Mouse (Mus musculus): ENCODE results near the gene Gadl1. TPM values are rescaled to one million over a fixed set of nuclear protein-coding genes. Genes with fewer than 3 reads are reported as not detected.

The Gadl1 gene
- polyA plus RNA-seq, 1 experiment = not detected

DNA sequence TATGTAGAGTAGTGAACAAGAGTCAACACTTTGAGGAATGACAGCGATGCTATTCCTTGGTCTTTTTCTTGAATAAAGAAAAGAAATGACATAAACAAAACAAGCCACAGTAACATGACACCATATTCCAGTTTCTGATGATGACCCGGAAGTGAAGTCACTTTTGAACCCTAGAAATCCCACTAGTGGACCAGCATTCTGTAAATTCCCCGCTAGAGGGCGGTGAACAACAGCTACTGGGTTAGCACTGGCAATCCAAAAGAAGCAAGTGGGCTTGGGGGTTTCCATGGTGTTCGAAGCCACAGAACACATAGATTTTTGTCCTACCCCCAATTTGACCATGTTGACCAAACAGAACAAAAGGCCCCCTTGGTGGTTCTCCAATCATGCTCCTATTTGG, 178.6 kb downstream of the Gadl1 start:
- no peak for DNase-seq (ENCODE audit: low read depth)

DNA sequence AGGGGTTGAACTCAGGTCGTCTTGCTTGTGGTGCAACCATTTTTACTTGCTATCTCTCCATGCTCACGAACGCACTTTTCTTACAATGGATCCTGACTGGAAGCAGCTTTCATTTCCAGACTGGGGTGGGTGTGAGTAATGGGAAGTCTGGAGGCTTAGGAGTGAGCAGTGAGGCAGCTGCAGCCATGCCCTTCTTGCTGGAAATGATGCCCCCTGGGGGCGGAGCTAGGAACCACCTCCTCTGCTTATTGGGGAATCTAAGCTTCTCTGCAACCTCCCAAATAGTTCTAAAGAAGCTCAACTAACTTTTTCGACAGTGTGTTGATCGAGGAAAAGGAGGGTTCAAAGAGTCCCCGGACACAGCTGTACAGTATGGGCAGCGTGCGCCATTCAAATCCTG, 179.7 kb downstream of the Gadl1 start:
- no peak for DNase-seq (ENCODE audit: low read depth)

DNA sequence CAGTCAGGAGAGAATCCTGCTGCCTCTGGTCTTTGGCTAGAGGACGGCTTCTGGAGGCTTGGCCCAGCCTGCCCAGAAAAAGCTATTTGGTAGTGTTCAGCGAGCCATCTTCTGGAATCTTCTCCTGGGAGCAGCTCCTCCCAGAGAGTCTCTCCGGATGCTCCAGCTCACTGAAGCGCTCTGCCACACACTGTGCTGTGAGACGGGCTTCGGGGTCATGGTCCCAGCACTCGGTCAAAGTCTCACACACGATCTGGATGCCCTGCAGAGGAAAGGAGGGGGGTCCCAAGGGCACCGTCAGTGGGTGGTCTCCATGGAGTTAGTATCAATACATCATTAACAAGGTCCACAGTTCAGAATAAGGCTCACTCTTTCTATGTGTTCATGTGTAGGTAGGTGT, 181.0 kb downstream of the Gadl1 start:
- DNase-seq (ENCODE audit: low read depth) = no peak

DNA sequence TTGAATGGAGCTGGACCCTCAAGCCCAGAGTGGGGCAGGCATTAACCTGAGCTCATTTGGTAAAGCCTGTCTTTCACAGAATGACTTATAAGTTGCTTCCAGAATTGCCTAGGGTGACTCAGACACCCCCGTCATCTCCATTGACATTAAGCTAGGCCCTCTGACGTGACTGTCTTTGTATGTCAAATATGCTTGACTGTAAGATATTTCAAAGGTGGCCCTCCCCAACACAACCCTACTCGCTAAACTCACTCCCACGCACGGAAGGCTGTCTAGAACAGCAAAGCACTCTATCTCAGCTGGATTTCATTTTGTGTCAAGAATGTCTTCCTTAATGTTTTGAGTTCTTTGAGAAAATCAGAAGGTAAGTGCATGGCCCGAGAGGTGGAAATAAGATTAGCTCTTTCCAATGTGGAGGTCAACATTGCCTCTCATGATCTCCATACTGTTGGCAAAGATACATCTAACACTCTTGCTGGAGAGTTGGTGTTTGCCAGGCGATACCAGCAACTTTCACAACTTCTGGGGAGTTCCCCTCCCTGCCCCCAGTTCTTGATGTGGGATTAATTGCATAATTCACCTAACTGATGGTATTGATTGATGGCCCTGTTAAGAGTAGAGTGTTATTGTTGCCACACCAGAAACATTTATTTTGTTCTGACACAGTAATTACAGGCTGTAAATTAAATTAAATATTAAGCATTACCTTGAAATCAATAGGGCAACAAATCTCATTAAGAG, 182.0 kb downstream of the Gadl1 start:
- DNase-seq (ENCODE audit: low read depth) = no peak

DNA sequence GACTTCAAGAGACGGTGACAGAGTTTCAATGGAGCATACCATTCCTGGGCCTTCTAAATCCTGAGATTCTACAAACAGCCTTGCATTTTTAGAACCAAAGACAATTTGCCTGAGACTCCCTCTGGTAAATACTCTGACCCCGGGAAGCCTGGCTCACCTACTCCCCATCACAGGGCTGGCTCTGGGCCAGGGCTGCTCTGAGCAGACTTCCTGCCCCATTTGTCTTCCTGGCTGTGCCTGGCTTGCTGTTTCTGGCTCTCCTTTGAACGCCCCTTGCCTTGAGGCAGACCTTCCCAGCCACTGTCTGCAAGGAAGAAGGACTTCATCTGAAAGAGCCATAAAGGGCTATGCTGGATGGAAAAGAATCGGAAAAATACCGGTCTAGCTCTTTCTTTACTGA, 182.7 kb downstream of the Gadl1 start:
- DNase-seq (ENCODE audit: low read depth) = no peak

DNA sequence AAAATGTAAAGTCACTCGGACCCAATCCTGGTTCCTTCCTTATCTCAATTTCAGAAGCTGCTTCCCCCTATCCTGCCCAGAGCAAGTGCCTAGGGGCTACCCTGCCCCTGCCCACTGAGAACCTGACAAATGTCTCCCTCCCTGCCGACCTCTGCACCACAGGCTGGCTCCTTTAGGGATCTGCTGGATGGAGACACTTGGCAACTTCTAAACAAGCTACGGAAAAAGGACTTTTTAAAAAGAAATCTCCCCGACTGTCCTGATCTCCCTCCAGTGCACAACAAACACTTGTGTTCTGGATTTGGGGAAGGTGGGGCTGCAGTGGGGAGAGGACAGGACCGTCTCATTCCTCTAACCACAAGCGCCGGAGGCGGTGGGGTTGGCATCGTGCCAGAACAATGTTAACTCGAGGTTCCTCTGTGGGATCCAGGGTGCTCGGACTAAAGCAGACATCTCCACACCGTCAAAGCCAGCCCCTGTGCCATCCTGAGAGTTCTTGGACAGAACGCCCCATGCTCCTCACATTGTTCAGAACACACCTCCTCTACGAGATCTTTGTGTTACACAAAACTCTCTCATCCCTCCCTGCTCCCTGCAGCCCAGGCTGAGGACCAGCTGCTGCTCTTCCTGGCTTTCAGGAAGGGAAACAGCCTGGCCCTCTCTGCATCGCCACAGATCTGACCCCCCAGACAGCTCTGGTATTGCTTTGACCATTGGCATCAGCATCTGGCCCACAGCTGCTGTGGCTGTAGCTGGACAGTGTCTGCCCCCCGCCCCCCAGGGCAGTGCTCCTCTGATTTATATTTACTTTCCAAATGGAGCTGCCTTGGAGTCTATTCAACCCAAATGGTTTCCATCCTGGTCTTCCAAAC, 189.7 kb downstream of the Gadl1 start:
- no peak for DNase-seq (ENCODE audit: low read depth)

DNA sequence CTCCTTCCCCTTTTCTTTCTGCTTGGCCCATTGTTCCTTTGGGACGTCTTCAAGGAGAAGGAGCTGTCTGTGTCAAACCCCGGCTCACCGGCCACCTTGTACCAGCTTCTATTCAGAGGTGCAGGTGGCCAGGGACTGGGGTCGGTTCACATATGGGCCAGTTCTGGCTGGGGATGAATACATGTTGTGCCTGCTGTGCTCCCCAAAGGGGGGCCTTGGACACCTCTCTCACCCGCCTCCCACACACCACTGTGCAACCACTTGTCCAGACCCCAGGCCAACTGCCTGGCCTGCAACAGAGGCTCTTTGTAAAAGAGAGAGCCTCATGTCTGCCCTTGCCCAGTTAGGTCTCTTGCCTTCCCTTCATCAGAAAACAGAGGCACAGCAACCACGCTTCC, 190.3 kb downstream of the Gadl1 start:
- DNase-seq (ENCODE audit: low read depth) = no peak

DNA sequence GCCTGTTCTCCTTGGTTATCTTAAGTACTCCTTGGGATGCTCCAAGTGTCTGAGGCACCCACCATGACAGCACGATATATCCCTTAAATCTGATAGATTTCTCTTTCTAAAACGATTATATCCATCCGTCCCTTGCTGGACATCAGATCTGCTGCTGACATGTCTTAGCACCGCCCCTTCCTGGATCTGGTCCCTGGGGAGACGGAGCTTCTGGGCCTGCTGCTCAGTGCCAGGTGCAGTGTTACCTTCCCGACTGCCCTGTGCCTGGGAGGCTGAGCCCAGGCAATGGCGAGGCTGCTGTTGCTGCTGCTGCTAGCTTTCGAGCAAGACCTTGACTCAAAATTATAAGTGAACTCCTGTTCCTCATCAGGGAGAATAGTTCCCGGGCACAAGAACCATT, 190.8 kb downstream of the Gadl1 start:
- no peak for DNase-seq (ENCODE audit: low read depth)

DNA sequence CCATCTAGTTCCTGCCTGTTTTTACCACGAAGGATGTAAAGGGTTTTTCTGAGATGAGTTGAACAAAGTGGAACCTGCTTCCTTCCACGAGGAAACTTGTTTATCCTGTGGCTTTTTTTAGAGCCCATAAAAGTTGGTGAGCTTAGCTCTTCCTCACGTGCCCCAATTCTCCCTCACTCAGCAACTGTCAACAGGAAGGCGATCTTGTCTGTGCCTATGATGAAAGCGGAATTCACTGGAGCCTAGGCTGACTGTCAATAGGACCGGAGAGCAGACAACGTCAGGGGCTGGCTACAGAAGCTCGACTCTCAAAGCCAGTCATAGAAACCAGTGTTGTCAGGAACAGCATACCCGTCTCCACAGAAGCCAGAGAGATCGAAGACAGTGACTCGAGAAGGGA, 192.6 kb downstream of the Gadl1 start:
- DNase-seq (ENCODE audit: low read depth) = no peak

DNA sequence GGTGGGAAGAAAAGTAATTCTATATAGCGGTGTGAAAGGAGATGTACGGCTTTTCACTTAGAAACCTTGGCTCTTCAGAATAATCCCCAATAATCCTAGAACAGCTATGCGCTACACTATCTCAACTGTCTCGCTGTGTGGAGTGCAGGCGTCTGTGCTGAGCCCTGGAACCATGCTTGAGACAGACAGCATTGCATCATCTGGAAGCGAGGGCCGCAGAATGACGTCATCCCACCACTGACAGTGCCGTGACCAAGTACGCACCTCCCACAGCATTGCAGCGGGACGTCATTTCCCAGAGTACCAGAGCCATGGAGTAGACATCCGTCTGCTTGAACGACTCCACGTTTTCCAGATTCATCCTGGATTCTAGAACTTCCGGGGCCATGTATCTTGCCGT, 195.5 kb downstream of the Gadl1 start:
- no peak for DNase-seq (ENCODE audit: low read depth)

DNA sequence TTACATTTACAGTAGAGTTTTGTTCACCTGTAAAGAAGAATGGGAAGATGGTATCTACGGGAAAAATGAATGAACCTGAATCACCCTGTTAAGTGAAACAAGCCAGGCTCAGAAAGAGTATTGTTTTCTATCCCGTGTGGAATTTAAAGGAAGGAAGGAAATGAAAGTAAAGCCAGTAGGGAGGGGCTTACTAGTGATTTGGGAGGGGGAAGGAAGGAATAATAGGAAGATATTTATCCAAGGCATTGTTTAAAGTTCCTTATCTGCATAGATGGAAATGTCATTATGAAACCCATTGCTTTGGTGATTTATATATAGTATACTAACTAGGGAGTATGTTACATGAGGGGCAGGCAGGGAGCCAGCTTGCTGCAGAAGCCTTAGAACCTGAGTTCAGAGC, 199.5 kb downstream of the Gadl1 start:
- DNase-seq (ENCODE audit: low read depth) = no peak

DNA sequence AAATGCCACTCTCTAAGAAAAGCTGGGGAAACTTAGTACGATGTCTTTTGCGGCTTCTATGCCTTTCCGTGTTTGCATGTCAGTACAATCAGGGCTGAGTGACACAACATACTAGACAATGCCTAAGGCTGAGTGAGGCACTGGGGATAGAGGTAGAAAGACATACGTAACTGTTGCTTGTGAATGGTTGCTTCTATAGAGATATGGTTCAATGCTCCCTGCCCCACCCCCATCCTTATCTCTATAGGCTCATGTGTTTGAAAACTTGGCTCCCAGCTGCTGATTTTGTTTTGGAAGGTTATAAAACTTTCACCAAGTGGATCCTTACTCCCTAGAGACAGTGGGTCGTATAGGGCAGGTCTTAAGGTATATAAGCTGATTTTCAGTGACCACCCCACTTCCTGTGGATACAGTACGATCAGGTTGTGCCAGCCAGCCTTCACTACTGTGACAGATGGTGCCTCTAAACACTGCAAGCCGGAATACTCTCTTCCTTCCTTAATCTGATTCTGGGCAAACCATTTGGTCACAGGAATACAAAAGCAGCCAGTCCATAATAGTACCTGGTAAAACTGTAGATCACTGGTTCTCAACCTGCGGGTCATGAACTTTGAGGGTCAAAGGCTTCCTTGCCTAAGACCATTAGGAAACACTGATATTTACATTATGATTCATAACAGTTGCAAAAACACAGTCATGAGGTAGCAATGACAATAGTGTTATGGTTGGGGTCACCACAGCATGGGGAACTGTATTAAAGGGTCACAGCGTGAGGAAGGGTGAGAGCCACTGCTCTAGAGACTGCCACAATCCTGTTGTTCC, 202.1 kb downstream of the Gadl1 start:
- no peak for DNase-seq (ENCODE audit: low read depth)

DNA sequence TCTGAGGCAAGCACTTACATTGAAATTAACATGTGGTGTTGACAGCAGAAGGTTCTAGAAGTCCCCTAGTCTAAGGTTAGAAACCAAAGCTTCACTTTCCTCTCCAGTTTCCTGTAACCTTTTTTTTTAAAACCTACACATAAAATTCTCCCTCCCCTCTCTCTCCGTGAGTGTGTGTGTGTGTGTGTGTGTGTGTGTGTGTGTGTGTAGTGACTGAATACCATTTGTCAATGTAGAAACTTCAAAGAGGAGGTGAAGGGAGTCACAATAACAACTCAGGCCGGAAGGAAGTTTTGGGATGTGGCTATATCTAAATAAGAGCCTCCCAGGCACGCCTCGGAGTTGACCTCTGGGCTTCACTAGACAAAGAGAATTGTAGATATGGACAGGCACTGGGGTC, 205.1 kb downstream of the Gadl1 start:
- no peak for DNase-seq (ENCODE audit: low read depth)

DNA sequence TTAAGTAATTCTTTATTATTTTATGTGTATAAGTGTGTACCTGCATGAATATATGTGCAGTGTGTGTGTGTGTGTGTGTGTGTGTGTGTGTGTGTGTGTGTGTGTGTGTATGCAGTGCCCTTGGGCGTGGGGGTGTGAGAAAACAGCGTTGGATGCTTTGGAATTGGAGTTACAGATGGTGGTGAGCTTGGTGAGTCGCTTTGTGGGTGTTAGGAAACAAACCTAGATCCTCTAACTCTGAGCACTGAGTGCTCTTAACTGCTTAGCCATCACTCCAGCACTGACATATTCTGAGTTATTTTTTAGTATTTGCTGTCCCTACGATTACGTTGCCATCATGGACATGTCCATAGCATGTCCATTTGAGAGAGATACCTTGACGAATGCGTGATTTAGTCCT, 206.6 kb downstream of the Gadl1 start:
- DNase-seq (ENCODE audit: low read depth) = no peak

DNA sequence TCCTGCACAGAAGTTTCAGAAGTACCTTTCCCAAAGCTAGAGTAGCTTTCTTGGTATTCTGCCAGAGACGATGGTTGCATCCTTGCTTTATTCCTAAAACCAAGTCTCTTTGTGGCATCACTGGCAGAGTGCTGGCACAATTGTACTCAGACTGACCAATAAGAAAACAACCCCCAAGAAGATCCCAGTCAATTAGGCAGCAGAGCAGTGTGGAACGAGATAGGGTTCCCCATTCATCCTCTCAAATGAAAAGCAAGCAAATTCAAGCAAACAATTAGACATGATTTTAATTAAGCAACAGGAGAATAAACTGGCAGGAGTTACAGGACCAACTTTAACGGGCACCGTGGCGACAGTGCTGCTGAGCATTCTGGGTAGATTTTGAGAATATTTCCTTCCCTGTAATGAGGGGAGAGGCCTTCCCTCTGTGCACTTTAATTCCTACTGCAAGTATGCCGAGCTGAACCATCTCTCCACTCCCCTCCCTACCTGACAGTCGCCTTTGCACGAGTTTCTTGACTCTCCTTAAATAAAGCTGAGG, 209.1 kb downstream of the Gadl1 start:
- no peak for DNase-seq (ENCODE audit: low read depth)

DNA sequence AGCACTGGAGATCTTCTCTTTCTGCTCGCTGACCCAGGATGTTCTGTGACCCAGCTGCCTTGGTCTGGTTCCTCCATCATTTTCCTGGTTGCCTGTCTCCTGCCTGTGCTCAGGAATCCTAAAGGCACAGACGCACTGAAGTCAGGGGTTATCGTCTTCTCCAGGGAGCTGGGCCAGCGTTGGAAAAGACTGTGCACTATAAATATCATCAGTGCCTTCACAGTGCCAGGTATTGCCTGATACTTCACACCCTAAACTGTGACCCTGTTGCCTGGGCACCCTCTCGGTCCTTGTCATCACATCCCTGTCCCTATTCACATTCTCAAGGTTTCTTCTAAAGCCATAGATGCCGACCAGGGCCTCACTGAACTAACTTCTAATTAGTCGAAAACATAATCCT, 210.7 kb downstream of the Gadl1 start:
- no peak for DNase-seq (ENCODE audit: low read depth)

DNA sequence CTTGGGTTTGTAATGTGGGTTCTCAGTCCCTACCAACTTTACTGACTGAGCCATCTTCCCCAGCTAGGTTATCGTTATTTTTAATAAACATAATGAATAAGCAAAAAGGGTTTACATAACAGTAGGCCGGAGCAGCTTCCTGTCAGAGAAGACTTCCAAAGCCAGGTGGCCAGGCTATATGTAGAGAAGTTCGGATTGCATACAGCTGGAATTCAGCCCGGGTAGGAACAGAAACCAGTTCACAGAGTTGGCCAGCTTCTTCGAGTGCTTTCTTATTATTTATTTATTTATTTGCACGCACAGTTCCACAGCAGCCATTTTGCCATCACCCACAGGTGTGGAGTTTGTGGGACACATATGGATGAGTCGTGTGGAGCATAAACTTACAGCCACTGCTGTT, 212.2 kb downstream of the Gadl1 start:
- no peak for DNase-seq (ENCODE audit: low read depth)

DNA sequence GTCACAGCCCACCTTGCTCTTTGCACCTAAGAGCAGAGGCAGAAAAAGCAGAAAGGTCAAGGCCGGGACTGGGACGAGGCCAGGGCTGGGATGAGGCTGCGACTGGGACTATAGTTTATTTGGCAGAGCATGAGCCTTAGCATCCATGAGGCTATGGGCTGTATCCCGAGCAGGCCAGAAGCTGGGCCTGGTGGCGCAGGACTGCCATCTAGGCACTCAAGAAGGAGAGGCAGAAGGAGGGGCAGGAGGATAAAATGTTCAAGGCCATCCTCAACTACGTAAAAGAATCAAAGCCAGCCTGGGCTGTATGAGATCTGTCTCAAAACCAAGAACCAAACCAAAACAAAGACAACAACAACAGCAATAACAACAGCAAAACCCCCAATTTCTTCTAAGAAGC, 213.3 kb downstream of the Gadl1 start:
- DNase-seq (ENCODE audit: low read depth) = no peak

DNA sequence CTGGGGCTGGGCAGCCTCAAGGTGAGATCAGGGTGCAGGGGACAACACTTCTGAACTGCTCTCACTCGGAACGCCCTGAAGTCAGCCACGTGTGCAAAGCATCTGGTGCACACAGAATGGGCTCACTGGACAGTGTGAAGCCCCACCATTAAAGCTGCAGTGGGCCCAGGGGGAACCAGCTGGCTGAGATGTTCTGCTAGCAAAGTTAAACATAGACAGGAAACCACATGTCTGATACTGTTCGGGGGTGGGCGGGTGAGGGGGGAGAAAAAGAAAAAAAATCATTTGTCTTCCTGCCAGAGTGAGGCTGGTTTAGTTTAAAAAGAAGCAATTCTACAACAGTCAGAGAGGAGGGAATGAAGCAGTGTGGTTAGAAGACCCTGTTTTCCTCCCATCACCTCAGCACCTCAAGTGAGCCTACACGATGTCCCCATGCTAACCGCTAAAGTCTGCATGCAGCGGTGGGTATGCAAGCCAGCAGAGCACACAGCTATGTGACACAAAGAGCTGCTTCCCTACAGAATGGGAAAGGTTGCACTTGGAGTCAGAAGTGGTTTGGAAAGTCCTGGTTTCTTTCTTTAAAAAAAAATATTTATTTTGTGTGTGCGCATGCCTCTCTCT, 213.8 kb downstream of the Gadl1 start:
- DNase-seq (ENCODE audit: low read depth) = no peak
